Mouse (Mus musculus): Measurements from ENCODE around the gene 1700008O03Rik.
A peak's percentile ranks its signal among the peaks of the same experiment; 100 is the strongest.

Gene 1700008O03Rik

DNA sequence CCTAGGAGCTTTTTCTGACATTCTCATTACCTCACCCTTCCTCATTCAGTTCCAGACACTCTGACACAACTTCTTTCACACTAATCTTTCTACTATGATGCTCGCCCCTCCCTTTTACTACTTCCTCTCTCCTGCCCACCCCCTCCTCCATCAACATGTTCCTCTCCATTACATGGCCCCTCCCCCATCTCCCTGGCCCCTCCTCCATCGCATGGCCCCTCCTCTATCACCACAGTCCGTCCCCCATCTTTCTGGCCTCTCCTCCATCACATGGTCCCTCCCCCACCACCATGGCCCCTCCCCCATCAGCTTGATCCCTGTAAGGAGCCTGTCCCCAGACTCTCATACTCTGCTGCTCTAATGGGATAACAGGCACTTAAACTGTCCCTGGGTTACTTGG lies 36.6 kb downstream of the 1700008O03Rik start:
- DNase-seq (ENCODE audit: extremely low spot score, low spot score), result no peak

DNA sequence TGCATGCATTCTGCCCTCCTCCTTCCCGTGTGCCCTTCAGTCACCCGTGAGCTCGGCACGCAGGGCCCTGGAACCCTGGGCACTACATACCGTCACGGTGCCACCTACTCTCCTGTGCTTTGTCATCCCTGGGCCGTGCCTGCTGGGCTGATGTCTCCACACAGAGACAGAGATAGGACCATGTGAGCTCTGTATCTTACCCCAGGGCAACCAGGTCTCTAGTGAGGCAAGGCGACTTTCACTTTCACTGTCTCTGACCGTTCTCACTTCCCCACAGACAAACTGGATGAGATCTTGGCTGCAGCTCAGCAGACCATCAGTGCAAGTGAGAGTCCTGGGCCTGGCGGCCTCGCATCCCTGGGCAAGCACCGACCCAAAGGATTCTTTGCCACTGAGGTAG lies 41.0 kb downstream of the 1700008O03Rik start:
- DNase-seq (ENCODE audit: extremely low spot score, low spot score), result no peak

DNA sequence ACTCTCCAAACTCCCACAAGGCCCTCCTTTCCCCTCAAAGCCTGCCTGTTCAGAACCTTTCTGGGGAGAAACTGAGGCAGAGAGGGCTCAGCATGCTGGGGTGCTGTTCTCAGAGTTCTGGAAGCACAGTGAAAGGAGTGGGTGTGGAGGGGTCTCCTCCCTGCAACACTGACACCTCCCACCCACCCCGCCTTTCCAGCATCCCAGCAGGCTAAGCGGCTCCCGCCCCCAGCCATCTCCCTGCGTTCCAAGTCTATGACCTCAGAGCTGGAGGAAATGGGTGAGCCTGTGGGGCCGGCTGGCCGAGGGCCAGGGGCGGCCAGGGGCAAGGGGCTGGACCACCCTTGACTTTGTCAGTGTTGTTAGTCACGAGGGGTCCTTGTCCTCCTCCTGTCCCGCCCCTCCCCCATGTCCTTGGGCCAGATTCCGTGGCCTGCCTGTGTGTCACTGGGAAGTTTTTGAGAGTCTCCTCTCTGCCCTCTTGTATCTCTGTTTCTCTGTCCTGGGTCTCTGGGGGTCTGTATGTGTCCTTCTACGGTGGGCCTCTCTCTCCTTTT lies 42.1 kb downstream of the 1700008O03Rik start:
- DNase-seq (ENCODE audit: extremely low spot score, low spot score), result no peak

DNA sequence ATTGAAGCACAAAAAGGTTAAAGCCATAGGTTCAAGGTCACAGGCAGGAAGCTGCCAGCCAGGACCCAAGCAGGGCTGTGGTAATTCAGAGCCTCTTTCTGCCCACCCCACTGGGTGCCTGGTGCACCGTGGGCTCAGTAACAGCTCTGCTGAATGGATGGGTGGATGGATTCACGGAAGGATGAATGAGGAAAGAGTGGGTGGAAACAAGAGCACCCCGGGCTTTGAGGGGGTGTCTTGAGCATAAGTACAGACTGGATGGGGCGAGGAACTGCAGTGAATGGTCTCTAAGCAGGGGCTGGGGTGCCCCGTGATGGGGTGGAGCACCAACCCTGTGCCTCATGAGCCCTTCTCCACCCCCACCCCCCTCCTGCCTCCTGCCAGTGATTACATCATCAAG lies 43.9 kb downstream of the 1700008O03Rik start:
- no peak for DNase-seq (ENCODE audit: extremely low spot score, low spot score)

DNA sequence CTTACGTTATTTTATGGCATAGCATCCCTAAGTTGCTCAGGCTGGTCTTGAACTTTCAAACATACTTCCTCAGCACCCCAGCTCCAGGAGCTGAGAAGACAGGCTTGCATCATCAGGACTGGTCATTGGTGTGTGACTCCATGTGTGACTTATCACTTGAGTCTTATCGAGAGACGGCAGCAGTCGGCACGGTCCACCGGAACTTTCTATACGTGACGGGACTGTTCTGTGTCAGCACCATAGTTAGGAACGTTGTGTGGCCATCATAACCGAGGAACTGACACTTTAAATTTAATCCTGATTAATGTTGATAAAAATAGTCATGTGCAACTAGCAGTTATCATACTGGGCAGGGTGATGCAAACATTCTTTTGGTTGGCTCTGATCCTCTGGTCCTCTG lies 44.5 kb downstream of the 1700008O03Rik start:
- DNase-seq (ENCODE audit: extremely low spot score, low spot score), result no peak

DNA sequence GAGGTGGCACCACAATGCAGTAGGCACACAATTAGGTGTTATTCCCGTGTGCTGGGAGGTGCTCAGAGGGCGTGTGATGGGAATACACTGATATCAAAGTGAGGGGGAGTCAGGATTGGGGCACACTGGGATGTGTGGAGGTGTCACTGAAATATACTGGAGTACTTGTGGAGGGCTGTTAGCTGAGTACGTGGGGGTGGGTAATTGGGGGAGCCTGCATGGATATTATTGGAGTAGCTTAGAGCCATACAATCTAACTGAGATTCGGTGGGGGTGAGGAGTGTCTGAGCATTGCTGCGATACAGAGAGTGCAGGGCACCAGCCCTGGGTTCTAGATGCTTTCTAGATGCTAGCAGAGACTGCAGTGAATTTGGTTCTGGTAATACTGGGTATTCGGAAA lies 45.4 kb downstream of the 1700008O03Rik start:
- no peak for DNase-seq (ENCODE audit: extremely low spot score, low spot score)

DNA sequence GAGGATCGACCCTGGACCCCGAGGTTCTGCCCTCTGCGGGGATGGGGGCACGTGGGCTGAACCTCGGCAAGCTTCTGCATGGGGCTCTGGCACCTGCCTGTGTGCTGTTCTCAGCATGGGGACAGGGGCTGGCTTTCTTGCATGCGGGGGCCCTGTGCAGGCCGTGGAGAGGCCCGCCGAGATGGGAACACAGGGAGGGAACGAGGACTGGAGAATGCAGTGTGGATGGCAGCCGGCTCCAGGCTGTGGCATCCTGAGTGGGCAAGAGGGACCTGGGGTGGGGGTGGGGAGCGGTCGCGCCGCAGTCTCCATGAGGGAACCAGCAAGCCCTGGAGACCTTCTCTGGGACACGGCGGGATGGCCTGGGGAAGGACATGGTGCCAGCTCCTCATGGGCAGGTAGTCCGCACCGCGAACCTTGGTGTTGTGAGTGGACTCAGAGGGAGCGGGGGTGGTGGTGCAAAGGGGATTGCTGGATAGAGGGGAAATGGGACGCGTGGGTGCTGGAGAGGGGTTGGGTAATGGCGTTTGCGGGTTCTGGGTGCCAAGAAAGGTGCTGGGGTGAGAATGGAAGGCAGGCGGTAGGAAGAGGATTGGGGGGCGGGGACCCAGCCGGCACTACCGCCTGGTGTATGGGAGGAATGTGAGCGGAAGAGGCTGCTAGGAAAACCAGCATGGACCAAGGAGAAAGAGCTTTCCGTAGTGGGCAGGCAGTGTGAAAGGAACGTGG lies 48.3 kb downstream of the 1700008O03Rik start:
- no peak for DNase-seq (ENCODE audit: extremely low spot score, low spot score)

DNA sequence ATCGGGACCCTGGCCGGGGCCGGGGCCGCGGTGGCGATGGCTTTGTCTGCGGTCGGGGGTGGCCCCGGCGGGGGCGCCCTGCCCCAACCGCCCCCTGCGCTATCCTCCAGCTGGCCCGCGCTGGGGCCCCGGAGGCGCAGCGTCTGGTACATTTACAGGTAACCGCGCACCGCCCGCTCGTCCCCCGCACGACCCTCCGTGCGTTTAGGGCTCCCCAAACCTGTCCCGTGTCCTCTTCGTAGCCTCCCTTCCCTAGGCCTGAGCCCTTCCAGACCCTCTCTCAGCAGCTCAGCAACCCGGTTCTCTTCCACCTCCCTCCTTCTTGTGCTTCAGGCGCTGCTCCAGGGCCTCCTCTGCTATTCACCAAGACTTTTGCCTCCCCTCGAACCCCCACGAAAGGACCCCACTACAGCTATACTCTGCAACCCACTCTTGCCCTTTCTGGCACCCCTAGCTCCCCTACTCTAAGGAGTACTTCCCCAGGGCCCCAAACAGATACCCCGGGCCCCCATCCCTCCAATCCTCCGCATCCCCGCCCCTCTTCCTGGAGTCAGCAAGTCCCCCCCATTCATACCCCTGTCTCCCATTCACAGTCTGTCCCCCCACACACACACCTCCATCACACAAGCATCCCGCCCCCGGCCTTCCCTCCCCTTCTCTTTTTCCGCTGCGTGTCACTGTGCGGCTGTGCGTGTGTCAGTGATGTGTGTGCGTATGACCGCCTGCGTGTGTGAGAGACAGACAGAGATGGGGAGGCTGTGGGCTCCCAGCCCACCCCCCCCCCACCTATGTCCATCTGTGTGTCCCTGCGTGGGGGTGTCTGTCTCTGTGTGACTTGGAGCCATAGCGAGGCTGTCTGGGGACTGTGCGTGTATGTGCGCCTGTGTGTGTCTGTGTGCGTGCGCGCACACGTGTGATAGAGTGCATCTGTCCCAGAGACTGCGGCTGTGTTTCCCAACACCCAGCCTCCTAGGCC lies 49.3 kb downstream of the 1700008O03Rik start:
- DNase-seq (ENCODE audit: extremely low spot score, low spot score), result no peak

DNA sequence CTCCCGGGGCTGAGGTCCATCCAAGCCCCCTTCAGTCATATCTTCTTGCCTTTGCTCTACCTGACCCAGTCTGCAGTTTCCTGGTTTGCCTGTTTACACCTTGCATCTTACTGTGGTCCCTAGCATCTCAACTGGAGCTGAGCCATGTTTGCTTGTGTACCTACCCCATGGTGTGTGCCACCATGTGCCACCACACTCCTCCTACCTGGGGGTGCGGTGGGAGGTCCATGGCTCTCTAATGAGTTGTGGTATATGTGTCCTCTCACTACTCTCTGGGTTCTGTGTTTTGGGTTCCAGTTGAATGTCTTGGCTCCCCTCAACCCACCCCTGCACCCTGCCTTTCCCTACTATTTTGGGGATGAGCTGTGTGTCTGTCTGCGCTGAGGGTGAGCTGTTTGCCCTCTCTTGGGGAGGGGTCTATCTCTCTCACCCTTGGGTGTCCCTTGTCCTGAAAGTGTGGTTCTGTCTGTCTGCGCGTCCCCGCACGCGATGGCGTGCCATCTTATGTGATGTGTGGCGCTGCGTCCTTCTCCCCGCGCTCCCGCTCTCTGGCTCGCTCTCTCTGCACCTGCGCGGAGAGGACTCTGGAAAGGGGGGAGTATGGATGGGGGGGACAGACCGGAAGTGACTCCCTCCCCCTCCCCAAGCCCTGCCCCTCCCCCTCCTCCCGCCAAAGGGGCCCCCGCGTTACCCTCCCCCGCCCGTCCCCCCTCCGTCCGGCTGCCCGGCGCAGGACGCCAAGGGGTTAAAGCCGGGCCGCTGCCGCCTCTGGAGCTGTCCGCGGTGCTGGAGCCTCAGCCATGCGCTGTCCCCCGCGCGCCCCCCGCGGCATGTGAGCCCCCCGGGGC lies 50.4 kb downstream of the 1700008O03Rik start:
- peak; percentile 66 for DNase-seq (ENCODE audit: extremely low spot score, low spot score)

DNA sequence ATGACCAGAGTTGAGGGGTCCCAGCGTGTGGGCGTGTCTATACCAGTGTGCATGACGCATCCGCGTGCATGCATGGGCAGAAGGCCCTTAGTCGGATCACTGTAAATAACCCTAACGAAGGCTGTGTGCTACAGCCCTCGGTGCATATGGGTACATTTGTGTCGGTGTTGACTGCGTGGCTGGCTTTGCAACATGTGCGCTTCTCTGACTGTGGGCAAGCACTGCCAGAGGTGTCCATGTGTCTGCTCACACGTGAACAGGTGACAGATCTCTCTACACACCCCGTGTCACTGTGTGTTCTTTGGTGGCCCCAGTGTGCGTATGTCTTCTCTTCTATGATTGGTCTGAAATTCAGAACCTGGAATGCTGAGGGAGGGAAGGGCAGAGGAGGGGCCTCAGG lies 51.5 kb downstream of the 1700008O03Rik start:
- DNase-seq (ENCODE audit: extremely low spot score, low spot score), result no peak

DNA sequence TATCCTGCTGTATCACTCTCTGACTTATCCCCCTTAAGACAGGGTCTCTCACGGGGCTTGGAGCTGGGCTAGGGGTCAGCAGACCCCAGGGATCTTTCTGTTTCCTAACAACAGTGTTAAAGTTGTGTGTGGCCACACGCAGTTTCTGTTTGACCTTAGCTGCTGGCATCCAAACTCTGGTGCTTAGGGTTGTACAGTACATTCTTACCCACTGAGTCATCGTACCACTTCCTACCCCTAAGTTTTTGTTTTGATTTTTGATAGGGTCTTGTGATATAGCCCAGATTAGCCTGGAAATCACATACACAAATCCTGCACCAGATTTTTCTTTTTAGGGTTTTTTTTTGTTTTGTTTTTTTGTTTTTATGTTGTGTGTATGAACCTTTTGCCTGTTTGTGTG lies 53.3 kb downstream of the 1700008O03Rik start:
- DNase-seq (ENCODE audit: extremely low spot score, low spot score), result no peak

DNA sequence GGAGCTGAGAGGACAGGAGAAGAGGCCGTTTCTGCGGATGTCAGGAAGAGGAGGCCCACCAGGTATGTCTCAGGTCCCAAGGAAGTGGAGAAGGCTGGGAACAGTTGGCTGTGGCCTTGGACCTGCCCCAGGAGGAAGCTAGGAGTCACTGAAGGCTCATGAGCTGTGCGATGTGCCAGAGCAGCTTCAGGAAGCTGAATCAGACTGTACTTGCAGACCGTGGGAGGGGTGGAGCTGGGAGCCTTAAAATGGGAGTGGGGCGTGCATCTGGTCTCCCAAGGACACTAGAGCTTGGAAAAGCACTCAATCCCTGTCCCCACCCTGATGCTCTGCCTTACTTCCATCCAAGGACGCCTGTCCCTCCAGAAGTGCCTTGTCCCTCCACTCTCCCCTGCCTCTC lies 59.0 kb downstream of the 1700008O03Rik start:
- DNase-seq (ENCODE audit: extremely low spot score, low spot score), result no peak

DNA sequence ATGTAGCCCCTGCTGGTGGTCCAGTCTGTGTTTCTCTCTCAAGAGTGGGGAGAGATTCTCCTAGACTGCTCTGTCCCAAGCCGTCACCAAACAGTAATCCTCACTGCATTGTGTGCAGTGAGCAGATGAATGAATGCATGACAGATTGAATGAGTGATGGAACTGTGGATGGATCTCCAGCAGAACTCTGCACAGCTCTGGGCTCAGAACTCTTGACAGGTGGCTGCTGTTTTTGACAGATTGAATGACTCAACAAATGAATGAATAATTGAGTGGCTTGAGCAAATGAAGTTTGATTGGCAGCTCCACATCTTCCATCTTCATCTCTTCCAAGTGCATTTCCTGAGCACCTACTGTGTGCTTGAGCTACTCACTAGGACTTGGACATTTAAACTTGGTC lies 63.3 kb downstream of the 1700008O03Rik start:
- no peak for DNase-seq (ENCODE audit: extremely low spot score, low spot score)

DNA sequence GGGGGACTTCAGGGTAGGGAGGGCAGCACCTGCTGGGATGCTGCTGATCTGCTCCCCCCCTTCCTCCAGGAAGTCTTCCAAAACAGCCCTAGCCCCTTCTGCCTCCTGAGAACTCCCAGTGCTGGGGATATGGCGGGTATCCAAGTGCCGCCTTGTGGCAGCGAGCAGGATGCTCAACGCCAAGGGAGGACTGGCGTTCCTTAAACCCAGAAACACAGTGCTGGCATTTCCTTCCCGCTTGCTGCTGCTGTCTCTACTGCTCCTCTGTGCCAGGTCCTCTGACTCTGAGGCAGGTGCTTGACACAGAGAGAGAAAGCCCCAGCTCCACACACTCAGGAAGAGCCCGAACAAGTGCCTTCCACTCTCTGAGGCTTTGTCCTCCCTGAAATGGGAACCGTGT lies 64.7 kb downstream of the 1700008O03Rik start:
- DNase-seq (ENCODE audit: extremely low spot score, low spot score), result no peak

DNA sequence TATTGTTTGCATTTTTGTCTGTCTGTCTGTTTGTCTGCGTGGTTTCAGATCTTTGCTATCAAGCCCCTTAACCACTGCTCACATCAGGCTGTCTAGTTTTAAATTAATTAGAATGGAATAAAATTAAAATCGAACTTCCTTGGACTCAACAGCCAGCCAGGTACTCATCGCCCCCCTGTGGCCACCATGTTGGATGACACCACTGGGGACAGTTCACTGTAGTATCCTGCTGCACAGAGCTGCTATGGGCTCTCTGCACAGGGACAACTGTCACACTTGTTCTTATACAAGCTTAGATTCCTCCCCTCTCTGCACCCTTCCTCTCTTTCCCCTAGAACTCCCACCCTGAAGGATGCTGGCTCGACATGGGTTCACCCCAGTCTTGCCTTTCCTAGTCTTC lies 67.7 kb downstream of the 1700008O03Rik start:
- peak; percentile 21 for DNase-seq (ENCODE audit: extremely low spot score, low spot score)

DNA sequence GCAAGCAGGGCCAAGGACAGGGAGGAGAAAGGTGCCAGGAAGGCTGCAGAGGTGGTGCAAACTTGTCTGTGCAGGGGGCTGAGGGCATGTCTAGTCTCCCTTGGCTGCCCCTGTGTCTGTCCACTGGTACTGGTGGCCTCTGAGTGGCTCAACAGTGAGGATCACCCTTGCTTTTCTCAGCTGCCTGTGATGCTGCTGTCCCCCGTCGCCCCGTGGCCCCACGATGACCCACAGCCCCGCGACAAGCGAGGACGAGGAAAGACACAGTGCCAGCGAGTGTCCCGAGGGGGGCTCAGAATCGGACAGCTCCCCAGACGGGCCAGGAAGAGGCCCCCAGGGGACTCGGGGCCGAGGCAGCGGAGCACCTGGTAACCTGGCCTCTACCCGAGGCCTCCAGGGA lies 73.1 kb downstream of the 1700008O03Rik start:
- no peak for DNase-seq (ENCODE audit: extremely low spot score, low spot score)

DNA sequence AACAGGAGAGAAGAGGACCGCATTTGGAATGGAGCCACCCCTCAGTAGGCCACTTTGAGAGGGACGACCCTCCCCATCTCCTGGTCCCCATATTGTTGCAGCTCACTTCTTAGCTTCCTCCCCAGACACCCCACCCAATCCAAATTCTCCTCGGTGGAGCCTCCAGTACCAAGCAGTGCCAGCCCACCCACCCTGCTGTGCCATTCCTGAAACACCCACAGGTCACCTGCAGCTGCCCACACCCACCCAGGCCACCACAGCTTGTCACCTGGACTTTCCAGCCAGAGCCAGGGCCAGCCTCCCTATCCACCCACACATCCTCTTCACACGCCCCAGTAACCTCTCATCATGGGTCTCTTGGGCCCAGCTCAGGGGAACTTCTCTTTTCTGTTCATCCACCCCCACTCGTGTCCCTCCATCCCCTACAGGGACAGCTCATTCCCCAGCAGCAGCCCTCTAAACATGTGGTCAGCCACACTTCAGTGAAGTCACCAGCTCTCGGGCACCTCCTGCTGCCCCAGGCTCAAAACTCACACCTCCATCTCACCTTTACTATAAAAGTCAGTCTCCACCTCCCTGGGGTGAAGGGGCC lies 73.8 kb downstream of the 1700008O03Rik start:
- no peak for DNase-seq (ENCODE audit: extremely low spot score, low spot score)

DNA sequence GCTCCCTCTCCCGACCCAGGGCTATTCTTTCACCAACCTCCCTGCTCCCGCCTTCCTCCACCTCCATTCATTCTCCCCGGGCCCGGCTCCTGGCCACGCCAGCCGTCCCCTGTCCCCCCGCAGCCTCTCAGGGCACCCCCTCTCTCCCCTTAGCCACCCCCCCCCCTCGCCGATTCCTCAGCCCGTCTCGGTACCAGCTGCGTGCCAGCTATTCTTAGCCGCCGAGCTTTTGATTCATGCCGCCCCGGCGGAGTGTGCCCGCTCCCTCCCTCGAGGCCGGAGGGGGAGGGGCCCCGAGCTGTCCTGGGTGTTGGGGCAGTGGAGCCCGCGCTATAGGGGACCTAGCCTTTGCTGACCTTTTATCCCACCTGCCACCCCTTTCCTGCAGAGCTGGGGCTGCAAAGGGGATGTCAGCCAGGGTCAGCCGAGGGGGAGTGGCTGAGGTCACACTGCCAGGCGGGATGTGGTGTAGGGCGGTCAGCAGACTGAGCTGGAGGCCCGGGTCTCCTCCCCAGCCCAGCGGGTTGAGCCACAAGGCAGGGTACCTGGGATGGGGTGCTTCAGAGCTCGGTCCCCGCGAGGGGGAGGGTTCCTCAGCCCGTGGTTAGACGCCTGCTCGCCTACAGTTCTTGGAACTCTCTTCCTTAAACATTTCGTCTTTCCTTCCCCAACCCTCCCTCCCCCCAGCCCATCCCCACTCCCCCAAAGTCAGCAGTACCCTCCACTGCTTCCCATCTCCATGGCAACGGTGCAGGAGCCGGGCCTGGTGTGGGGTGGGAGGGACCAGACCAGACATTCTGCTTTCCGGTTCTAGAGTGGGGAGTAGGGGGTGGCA lies 74.5 kb downstream of the 1700008O03Rik start:
- DNase-seq (ENCODE audit: extremely low spot score, low spot score), result peak; percentile 59

DNA sequence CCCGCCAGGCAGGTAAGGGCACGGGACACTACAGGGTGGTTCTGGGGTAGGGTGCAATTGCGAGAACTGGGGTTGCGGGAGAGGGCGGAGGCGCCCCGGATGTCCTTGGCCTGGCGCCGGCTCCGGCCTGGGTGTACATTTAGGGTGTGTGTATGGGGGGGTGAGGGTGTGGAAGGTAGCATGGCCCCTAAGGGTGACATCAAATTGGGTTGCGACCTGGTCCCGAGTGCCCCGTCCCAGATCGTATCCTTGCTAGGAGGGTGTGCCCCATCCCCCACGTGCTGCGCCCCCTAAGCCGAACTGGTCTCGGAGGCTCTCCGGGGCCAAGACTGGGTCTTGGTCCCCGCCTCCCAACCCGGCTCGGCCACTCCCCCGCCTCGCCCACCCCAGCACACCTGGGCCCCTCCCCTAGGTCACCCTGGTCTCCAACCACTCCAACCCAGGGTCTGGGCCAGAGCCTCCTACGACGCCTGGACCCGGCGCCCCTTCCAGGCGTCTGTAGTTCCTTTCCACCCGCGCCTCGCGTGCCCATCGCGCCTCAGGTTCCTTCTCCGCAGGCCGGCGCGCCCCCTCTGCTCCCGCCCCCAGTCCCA lies 75.2 kb downstream of the 1700008O03Rik start:
- peak; percentile 57 for DNase-seq (ENCODE audit: extremely low spot score, low spot score)

Measured in neural tube, embryonic 10.5 days (tissue).